Mouse (Mus musculus) layer of hippocampus, postnatal 25 days (tissue): Measurements from ENCODE around the gene B4galnt1. TPM values are rescaled to one million over a fixed set of nuclear protein-coding genes. Genes with fewer than 3 reads are reported as not detected.

Experiments
- DNase-seq, 2 experiments: peaks; one replicate each; pipeline ENCODE4 v3.0.0; 2022; ENCODE audit warnings: mixed read lengths in 2 of 2, low spot score in 1 of 2; ENCODE audit errors: extremely low spot score in 1 of 2
- total RNA-seq, 2 experiments: library from RNA; stranded (reverse); gene quantifications; 2 replicates each; pipeline ENCODE4 v1.2.3; 2021

The B4galnt1 gene
- total RNA-seq, 2 experiments from 2014 or later, result 113 to 114 TPM

- DNase-seq, result peak in 1 of 2 experiments; percentile 7
Observed at GRCm38 (mm10) chr10:127166771-127167613, 2.0 kb downstream of the B4galnt1 start.

DNA sequence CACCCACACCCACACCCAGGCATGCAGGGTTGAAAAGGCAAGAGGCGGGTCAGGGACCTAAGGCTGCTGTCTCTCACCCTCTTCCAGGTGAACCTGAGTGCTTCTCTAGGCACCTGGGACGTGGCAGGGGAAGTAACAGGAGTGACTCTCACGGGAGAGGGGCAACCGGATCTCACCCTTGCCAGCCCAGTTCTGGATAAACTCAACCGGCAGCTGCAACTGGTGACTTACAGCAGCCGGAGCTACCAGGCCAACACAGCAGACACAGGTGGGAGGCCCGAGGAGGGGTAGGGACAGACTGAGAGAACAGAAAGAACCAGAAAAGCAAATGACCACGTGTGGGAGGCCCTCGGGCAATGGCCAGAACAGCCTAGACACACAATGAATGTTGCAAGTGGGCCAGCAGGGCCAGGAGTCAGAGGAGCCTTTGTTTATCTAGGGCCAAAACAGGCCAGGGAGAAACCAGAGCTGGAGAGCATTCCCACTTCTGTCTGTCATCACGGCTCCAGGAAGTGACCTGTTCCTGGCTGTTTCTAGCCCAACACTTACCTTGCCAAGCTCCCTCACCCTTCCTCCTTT, 2.7 kb downstream of the B4galnt1 start:
- peak; percentile 9 to 12 for DNase-seq

- DNase-seq, result peak; percentile 9 to 37
Observed at GRCm38 (mm10) chr10:127170002-127170401, 5.0 kb downstream of the B4galnt1 start.

GRCm38 (mm10) chr10:127170837-127171272, 5.8 kb downstream of the B4galnt1 start:
- DNase-seq, result peak; percentile 58 to 69

GRCm38 (mm10) chr10:127171631-127172200, 6.7 kb downstream of the B4galnt1 start:
- no peak for DNase-seq

- peak in 1 of 2 experiments; percentile 13 for DNase-seq
Observed at GRCm38 (mm10) chr10:127173148-127174065, 8.4 kb downstream of the B4galnt1 start.

DNA sequence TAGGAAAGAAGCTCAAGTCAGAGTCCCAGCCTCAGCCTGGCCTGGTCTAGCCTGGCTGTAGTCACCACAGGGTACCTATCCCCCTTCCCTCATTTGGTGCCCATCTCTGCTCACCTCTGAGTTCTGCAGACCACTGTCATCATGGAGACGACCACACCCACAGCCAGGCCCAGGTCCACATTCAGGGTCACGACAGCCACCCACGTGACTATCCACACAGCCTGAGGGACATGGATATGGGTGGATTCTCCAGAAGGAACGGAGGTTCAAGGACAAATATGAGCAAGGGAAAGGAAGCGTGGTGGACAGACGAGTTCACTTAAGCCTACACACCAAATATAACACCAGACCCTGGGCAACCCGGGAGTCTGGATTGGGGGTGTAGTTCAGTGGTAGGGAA, 9.1 kb downstream of the B4galnt1 start:
- no peak for DNase-seq

- no peak for DNase-seq
Observed at GRCm38 (mm10) chr10:127176228-127176627, 11.2 kb downstream of the B4galnt1 start.

GRCm38 (mm10) chr10:127176756-127177155, 11.7 kb downstream of the B4galnt1 start:
- no peak for DNase-seq

GRCm38 (mm10) chr10:127177235-127177634, 12.2 kb downstream of the B4galnt1 start:
- peak in 1 of 2 experiments; percentile 6 for DNase-seq

DNA sequence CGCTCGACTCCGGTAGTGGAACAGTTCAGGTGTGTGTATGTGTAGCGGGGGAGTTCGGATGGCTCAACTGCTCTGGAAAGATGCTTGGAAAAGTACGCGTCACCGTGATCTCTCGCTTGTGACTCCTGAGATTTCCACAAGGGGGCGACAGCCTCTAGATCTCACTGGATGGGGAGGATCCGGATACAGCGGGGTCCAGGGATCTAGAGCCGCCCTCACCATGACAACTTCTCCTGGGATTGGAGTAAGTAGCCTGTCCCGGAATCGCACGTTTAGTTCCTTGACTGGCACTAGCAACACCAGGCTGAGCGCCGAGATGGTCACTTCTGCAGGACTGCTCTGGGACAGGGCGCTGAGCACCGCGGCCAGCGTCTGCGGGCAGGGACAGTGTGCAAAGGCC, 12.7 kb downstream of the B4galnt1 start:
- peak; percentile 63 to 83 for DNase-seq

DNA sequence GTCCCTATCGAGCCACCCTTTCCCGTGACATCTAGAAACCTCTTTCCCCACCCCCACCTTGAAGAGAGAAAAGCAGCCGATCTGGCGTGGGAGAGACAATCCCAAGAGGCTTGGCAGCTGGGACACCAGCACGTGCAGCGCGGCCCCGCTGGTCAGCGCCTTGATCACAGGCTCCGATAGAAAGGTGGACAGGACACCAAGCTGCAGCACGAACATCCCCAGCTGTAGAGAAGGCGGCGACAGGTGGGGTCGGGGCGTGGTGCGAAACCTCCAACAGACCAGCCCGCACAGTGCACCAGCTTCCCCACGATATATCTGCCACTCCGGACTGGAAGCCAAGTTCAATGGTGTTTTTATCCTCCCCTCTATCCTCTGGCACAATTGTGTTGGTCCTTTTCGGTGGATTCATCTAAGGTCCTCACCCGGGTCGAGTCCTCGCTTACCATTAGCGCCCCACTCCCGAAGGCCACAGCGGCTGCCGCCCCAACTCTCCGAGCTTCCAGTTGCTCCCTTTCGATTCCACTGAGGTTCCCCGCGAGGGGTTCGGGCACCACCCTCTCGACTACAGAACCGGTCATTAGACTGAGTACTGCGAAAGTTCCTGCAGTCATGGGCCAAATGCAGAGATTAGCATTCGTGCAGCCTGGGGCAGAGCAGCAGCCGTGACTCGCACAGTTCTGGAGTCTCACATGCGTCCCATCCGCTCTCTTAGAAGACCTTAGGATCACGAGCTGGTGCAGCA, 13.4 kb downstream of the B4galnt1 start:
- DNase-seq, result peak; percentile 13 to 21

DNA sequence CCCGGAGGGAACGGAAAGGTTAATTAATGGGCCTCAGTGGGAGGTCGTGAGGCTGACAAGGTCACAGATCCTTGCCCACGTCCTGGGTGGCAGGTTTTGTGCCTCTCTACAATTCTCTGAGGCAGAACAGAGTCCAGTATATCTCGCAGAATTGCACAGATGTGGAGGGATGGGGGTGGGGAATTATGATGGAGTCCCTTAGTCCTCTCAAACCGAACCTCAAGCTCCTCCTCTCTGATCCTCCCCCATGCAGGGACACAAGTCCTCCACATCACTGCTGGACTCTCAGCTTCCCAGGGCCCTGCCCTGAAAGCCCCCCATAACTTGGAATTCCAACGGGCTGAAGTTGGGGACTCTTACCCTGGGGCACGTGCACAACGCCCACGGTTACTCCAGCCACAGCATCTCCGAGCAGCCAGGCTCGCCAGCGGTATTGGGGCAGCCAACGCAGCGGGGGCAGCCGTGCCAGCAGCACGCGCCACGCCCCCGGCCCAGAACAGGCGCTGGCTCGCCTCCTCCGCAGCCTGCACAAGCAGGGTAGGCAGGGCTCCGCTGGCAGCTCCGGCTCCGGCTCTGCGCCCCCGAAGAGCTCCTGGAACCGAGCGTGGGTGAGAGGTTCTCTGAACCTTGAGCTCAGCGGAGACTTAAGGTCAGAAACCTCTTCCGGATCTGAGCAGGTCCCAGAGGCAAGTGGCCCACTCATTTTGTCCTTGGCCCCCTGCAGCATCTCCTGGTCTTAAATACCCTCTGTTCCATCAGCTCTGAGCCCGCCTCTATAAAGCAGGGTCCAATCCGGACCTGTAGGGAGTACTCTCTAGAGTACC, 15.1 kb downstream of the B4galnt1 start, which contains the start of gene Slc26a10:
TSS of gene Slc26a10 (minus strand) at position 775 of the 824 bp plus-strand sequence.
- DNase-seq, result peak in 1 of 2 experiments; percentile 35

- no peak for DNase-seq
Observed at GRCm38 (mm10) chr10:127180695-127181047, 15.6 kb downstream of the B4galnt1 start.

GRCm38 (mm10) chr10:127181566-127181965, 16.5 kb downstream of the B4galnt1 start:
- DNase-seq, result no peak

DNA sequence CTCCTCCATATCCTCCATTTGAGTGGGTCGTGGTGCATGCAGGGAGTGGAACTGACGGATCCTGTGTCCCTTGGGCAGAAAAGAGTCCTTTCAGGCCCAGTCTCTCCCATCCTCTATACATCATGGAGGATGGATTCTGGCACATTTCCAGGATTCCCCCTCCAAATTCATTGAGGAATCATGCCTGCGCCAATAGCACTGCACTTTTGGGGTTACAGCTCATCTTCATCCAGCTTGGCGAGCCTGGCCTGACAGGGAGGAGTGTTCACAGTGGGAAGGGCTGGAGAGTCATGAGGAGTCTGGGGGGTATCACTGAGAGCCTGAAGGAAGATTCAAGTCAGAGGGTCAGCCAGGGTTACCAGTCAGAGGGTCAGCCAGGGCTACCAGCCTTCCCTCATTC, 17.6 kb downstream of the B4galnt1 start:
- no peak for DNase-seq

GRCm38 (mm10) chr10:127183759-127184158, 18.7 kb downstream of the B4galnt1 start:
- no peak for DNase-seq

GRCm38 (mm10) chr10:127185101-127185500, 20.1 kb downstream of the B4galnt1 start:
- no peak for DNase-seq

GRCm38 (mm10) chr10:127185506-127185905, 20.5 kb downstream of the B4galnt1 start:
- no peak for DNase-seq
